Mouse (Mus musculus) spleen, adult 2 months (tissue): ENCODE results near the gene Dstn. TPM values are rescaled to one million over a fixed set of nuclear protein-coding genes. Genes with fewer than 3 reads are reported as not detected.
A peak's percentile ranks its signal among the peaks of the same experiment; 100 is the strongest.

Experiments
- DNase-seq, 2 experiments: peaks; one replicate each; pipeline versions ENCODE4 v3.0.0 to v3.0.0-alpha.2; 2012 to 2021; ENCODE audit warnings: low spot score in 2 of 2, low read depth in 1 of 2
- H3K27ac ChIP-seq: fragments of 200-500 bp; 2 replicates; pipeline ENCODE4 v1.5.1; 2012; ENCODE audit warnings: low read length, inconsistent platforms; ENCODE audit not compliant: insufficient read depth
- H3K27me3 ChIP-seq: fragments of 200-500 bp; 2 replicates; pipeline ENCODE4 v1.6.1; 2012; ENCODE audit warnings: mild to moderate bottlenecking, moderate library complexity, low read length, inconsistent platforms; ENCODE audit not compliant: control insufficient read depth, insufficient read depth
- H3K36me3 ChIP-seq: fragments of 200-500 bp; 2 replicates; pipeline ENCODE4 v1.6.1; 2012; ENCODE audit warnings: mild to moderate bottlenecking, low read length, inconsistent platforms; ENCODE audit not compliant: control insufficient read depth, insufficient read depth
- H3K4me1 ChIP-seq: fragments of 200-500 bp; 2 replicates; pipeline ENCODE4 v1.6.1; 2011; ENCODE audit warnings: inconsistent platforms; ENCODE audit not compliant: control insufficient read depth, insufficient read depth, insufficient read length
- H3K4me3 ChIP-seq: fragments of 200-500 bp; 2 replicates; pipeline ENCODE4 v1.5.1; 2011; ENCODE audit warnings: mild to moderate bottlenecking, inconsistent platforms; ENCODE audit not compliant: insufficient read depth, insufficient read length; ENCODE audit errors: extremely low read depth
- CTCF ChIP-seq: fragments of 200-500 bp; IDR thresholded peaks from 2 replicates; pipeline ENCODE4 v1.5.1; 2011; ENCODE audit warnings: mild to moderate bottlenecking, inconsistent platforms; ENCODE audit not compliant: insufficient read depth, insufficient read length, insufficient replicate concordance; ENCODE audit errors: extremely low read depth
- POLR2A ChIP-seq: fragments of 200-500 bp; IDR thresholded peaks from 2 replicates; pipeline ENCODE4 v1.6.1; 2011; ENCODE audit warnings: low read depth, low read length, inconsistent platforms
- WGBS: fragments of 180-500 bp; shearing (Covaris S2); methylation state at CpG from one replicate; pipeline ENCODE4 v1.1.7; 2018; 5-methylcytosine and 5-hydroxymethylcytosine counted together
- polyA plus RNA-seq: library from polyadenylated mRNA; depleted of rRNA; stranded (reverse); fragments of >200 nt; gene quantifications from 2 replicates; pipeline ENCODE4 v1.2.3, GENCODE M21; 2012; rRNA removed

The Dstn gene
- polyA plus RNA-seq: 7.9 and 8.8 TPM in 2 replicates

DNA sequence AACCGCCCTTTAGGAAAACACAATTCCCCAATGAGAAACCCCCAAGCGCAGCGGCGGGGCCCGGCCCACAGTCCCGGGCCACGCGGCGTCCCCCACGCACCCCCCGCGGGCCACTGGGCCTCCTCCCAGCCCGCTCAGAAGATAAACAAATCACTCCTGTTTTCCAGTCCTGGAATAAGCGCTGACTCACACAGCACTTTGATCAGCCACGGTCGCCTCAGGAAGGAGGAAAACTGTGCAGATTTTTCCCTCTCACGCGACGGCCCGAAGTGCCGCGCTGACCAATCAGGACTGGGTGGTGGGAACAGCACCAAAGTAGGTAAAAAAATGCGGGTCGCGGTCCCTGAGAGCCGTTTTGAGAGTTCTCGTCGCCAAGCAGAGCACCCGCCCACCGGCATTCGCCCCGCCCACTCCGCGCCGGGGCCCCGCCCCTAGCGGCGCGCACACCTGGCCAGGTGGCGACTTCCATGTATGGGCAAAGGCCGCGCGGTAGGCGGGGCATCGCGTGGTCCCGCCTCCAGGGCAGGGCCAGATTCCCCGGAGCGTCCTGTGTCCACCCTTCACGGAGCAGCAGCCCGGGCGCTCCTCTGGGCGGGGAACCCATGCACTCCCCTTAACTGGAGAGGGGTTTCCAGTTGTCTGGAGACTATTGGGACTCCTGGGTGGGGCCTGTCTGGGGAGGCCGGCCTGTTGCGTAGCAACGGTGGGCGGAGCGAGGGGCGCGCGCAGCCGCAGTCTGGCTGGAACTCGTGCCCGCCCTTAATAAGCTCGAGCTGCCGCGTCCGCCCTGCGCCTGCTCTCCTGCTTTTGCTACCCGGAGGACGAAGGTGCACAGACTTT, at the start of gene Dstn:
Gene Dstn (plus strand): TSS at position 561 of the 840 bp plus-strand sequence.
- WGBS: under 1% methylated on average over 71 of the region's 71 CpGs

DNA sequence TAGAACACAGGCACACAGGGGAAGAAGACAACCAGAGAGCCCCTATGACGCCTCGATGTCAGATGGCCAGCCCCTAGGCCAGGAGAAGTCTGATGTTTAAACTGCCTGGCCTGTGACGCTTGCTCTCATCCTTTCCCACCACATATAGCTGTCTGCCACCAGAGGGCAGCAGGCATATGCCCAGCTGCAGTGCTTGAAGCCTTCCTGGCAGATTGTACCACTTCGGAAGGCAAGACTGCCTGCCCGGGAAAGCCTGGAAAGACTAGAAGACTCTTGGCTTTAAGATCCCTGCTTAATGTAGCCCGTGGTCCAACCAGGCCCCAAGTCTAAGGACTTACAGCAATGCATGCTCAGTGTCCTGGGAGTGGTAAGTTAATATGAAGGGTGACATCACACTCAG, 47.8 kb upstream of the Dstn start:
- DNase-seq: peak; percentile 34 to 63
- no peak for TF ChIP-seq POLR2A
- peak; percentile 91; the same call in 1 of the 2 replicates for TF ChIP-seq CTCF
- WGBS: 8% methylated on average over 6 of the region's 6 CpGs

More for the DNA sequence above, at the start of gene Dstn:
- Histone ChIP-seq H3K36me3 (no peaks in the 10 kb centered on the region), H3K27me3 (peaks cover 5% of the 10 kb centered on the region), H3K4me1 (peaks cover 3% of the 10 kb centered on the region; the same call in 1 of the 2 replicates), H3K27ac (peak within 1 kb of the TSS; percentile 74), H3K4me3 (peak within 1 kb of the TSS; percentile 88)
- peak; percentile 71 for TF ChIP-seq POLR2A
- TF ChIP-seq CTCF: no peak
- DNase-seq: peak; percentile 80 to 93

DNA sequence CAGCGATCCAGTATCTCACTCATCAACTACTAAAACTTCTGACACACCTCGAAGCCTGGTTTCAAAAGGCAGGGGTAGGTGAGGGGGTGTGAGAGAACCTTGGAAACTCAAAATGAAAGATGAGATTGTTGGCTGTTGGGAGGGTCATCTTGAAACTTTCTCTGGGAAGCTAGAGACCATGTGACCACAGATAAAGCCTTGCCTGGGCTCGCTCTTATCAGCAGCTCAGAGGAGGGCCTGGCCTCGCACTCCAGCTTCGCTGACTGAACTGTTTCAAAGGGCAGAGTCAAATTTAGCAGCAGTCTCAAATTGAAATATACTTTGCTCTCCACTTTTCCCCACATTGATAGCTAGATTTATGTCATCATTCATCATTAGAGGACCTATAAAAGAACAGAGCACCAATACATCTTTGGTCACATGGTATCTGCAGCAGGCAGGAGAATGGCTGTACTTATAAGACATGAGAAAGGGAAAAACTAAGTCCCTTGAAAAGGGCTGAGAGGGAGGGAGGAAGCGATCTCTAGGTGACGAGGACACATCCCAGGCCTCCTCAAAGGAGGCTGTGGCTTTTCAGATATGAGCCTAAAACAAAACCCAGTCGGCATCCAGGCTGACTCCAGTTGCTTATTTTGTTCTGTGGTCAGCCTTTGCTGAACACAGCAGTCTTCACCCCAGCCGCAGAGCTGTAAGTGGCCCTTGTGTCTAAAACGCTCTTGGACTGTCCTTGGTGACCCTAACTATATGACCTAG, 44.0 kb upstream of the Dstn start:
- Histone ChIP-seq H3K4me3 (no peak overlapping the region), H3K27me3 (no peaks in the 10 kb centered on the region), H3K36me3 (no peaks in the 10 kb centered on the region), H3K4me1 (no peaks in the 10 kb centered on the region), H3K27ac (no peak overlapping the region)
- TF ChIP-seq POLR2A: no peak
- TF ChIP-seq CTCF: no peak
- 74% methylated on average over 10 of the region's 10 CpGs for WGBS
- DNase-seq: no peak

More for the DNA sequence above, 47.8 kb upstream of the Dstn start:
- Histone ChIP-seq H3K4me1 (no peaks in the 10 kb centered on the region), H3K27ac (no peak overlapping the region), H3K27me3 (no peaks in the 10 kb centered on the region), H3K36me3 (no peaks in the 10 kb centered on the region), H3K4me3 (no peak overlapping the region)

DNA sequence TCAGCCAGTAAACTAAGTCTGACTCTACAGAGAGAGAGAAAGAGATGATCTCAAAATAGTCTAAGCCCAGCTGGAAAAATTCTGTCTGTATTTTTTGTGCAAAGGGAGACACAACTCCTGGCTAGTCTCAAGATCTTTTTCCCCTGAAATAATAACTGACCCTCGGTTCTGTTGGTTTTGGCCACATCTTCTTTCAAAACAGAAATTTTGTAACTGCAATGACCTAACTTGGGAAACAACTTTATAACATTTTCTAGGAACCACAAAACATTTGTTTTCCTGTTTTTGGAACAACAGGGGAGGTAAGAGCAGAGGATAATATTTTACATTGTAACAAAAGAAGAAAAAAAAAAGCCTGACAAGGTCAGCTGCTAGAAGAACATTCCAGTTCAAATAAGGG, 39.1 kb upstream of the Dstn start:
- no peaks in the 10 kb centered on the region for H3K36me3 ChIP-seq
- H3K27ac ChIP-seq: no peak overlapping the region
- DNase-seq: no peak
- H3K27me3 ChIP-seq: no peaks in the 10 kb centered on the region
- no peak overlapping the region for H3K4me3 ChIP-seq
- no peaks in the 10 kb centered on the region for H3K4me1 ChIP-seq
- TF ChIP-seq POLR2A (no peak), CTCF (no peak)
- 80% methylated on average over 1 of the region's 1 CpGs for WGBS

- TF ChIP-seq POLR2A (no peak), CTCF (no peak)
- H3K4me1 ChIP-seq: no peaks in the 10 kb centered on the region
- H3K27ac ChIP-seq: no peak overlapping the region
- no peaks in the 10 kb centered on the region for H3K27me3 ChIP-seq
- no peak for DNase-seq
- WGBS: 76% methylated on average over 4 of the region's 4 CpGs
- no peaks in the 10 kb centered on the region for H3K36me3 ChIP-seq
- no peak overlapping the region for H3K4me3 ChIP-seq
Measured at GRCm38 (mm10) chr2:143876929-143877632, 38.0 kb upstream of the Dstn start.

DNA sequence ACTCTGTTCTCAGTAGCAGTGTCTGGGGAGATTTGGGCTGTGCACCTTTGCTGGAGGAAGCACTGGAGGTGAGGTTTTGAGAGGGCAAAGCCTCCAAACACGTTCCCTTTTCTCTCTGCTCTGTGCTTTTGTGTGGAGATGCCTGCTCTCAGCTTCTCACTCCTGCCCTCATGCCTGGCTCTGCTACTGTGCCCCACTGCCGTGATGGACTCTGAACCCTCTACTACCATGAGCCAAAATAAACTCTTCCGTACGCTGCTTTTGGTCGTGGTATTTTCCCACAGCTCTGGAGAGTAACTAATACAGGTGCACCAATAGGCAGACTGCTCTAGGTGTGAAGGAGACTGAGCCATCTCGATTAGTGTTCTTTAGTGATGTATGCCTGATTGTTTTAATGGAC, 35.8 kb upstream of the Dstn start:
- no peak overlapping the region for H3K27ac ChIP-seq
- WGBS: 84% methylated on average over 6 of the region's 6 CpGs
- no peaks in the 10 kb centered on the region for H3K36me3 ChIP-seq
- H3K4me3 ChIP-seq: no peak overlapping the region
- TF ChIP-seq CTCF: no peak
- TF ChIP-seq POLR2A: no peak
- H3K27me3 ChIP-seq: no peaks in the 10 kb centered on the region
- H3K4me1 ChIP-seq: no peaks in the 10 kb centered on the region
- DNase-seq: no peak
